Mouse (Mus musculus) splenic B cell, adult 2 months (primary cell): Measurements from ENCODE around the gene Adgra1.

Source experiments
- DNase-seq: peaks from one replicate; pipeline ENCODE4 v3.0.0-alpha.2; 2011; ENCODE audit warnings: low read depth, low spot score
- H3K27me3 ChIP-seq: 2 replicates; pipeline ENCODE4 v1.6.1; 2012; ENCODE audit warnings: mild to moderate bottlenecking, low read length, moderate library complexity, mixed read lengths; ENCODE audit not compliant: control insufficient read depth, poor library complexity, insufficient read depth, severe bottlenecking
- H3K36me3 ChIP-seq: 2 replicates; pipeline ENCODE4 v1.6.1; 2012; ENCODE audit warnings: mild to moderate bottlenecking, low read length, moderate library complexity, mixed read lengths; ENCODE audit not compliant: control insufficient read depth, poor library complexity, insufficient read depth, severe bottlenecking

The Adgra1 gene

DNA sequence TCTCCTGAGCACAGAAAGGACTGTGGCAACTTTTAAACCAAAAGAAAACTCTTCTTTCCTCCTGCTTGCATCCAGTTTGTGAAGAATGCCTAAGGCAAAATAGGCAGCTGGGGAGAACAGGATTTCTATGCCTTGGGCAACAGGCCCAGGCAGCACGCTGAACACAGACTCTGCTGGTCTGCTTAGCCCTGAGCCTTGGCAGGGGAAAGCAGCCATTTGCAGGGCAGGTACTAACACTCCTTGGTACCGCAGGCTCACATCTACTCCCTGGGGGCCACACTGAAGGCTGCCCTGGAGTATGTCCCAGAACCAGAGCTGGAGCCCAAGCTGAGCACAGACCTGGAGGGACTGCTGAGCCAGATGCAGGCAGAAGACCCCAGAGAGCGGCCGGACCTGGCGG, 74.2 kb downstream of the Adgra1 start:
- no peaks in the 10 kb centered on the region for H3K36me3 ChIP-seq
- no peaks in the 10 kb centered on the region for H3K27me3 ChIP-seq
- DNase-seq, result no peak

DNA sequence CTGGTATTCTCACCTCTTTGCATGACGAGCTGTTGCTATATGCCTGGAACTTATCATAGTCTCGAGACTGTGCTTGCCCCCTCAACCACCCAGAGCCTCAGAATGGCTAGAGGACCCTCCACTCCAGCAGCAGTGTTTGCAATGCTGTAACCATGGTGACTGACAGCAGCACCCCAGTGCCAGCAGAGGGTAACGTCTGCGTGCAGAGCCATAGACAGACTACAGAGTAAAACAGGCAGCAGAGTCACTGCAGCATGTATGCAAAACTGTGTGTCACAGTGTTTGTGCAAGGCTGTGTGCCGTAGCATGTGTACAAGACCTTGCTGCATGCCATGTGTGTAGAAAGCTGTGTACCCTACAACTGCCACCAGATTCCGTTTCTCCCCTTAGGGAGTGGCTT, 75.5 kb downstream of the Adgra1 start:
- Histone ChIP-seq H3K36me3 (no peaks in the 10 kb centered on the region), H3K27me3 (no peaks in the 10 kb centered on the region)
- DNase-seq, result no peak

DNA sequence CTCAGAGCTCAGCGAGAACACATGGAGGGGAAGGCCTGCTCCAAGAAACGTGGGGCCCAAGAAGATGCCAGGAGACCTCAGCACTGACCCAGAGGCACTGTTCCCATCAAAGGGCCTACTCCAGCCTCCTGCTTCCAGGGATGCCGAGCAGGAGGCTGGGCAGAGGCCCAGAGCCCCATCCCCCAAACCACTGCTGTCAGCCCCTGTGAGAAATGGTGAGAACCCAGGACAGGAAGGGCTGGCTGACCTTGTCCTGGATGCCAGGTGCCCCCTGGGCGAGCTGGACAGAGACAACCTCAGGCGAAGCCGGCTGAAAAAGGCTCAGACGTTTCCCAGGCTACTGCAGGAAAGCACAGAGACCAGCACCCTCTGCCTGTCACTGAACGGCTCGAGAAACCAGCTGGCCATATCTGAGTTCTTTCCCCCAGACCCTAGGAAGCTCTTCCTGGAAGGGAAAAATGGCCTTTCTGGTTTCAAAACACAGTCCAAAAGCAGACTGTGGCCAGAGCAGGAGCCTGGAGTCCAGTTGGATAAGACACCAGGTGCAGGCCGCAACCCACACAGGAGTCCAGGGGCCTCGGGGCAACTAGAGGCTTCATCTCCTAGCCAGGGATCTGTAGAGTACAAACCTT, 76.3 kb downstream of the Adgra1 start:
- no peaks in the 10 kb centered on the region for H3K36me3 ChIP-seq
- DNase-seq, result no peak
- H3K27me3 ChIP-seq, result no peaks in the 10 kb centered on the region

DNA sequence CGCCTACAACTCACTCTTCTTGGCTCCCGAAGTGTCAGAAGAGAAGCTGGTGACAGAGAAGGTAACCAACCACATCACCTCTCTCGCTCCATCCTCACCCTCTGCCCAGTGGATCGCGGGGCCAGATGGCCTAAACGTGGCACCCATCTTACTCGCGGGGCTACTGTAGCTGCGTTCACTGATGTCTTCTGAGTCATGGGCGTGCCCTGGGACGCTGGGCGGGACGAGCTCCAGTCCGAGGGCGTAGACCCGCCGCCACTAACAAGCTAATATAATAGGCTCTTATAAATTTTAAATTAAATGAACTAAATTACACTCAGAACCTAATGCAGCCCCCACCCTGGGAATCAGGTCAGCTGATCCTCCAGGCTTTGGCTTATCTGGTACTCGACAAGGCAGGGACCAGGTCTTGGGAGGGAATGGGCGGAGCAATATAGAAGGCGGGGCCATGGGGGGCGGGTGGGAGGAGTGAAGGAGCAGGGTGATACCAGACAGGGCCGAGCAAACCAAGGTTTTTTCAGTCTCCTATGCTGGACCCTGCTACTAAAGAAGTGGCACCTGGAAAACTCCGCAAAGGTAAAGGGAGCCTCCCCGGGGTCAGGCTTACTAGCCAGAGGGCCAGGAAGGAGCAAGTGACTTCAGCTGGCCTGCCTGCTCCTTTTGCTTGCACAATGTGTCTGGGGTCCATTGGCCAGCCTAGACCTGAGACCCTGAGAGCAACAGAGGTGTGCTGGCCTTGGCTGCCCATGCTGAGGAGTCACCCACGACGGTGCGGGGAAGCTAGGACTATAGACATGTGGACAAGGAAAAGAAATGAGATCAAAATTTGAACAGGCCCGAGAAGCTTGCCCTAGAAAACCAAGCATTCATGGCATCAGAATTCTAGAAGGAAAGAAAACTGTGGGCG, 80.4 kb downstream of the Adgra1 start:
- Histone ChIP-seq H3K27me3 (no peaks in the 10 kb centered on the region), H3K36me3 (no peaks in the 10 kb centered on the region)
- no peak for DNase-seq

DNA sequence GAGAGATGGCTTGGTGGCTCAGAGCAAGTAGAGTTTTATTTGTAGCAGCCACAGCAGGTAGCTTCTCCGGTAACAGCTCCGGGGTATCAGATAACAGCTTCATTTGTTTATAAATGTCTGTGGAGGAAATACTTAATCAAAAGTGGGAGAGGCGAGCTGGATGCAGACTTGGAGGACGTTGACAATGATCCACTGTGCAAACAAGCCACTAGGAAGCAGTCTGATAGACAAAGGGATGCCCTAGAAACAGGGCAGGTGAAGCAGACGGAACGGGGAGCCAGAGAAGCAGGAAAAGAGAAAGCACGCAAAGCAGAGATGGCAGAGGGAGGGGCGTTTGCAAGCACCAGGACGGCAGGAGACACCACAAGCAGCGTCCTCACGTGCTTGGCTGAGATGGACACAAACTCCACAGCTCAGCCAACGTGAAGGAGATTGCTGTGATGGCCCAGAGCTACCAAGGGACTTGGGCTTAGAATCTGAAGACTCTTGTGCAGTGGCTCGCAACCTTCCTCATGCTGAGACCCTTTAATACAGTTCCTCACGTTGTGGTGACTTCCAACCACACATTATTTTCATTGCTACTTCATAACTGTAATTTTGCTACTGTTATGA, 81.8 kb downstream of the Adgra1 start:
- no peaks in the 10 kb centered on the region for H3K27me3 ChIP-seq
- no peaks in the 10 kb centered on the region for H3K36me3 ChIP-seq
- DNase-seq, result no peak

DNA sequence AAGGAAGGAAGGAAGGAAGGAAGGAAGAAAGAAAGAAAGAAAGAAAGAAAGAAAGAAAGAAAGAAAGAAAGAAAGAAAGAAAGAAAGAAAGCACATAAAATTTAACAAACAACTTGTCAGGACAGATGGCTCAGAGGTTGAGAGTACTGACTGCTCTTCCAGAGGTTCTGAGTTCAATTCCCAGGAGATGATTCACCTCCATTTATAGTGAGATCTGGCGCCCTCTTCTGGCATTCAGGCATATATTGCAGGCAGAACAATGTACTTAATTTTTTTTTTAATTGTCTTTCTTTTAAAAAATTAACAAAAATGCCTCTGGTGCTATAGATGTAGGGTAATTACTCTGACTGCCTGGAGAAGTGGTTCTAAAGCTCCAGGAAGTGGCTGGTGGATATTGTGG, 82.4 kb downstream of the Adgra1 start:
- DNase-seq, result peak; percentile 29

DNA sequence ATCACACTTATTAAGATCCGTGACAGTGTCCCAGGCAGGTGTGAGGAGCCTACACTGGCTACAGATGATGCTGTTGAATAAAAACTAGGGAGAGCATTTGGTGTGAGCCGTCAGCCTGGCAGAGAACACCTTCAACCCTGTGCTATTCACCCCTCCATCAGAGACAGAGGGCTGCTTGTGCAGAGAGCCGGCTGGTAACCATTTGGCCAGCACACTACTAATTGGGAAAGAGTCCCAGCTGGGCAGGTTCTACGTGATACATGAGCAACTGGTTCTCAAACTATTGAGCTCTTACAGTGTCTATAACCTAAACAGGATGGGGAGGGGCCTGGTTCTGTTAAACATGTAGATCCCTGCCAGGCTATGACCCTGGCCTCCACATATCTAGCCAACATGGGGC, 84.3 kb downstream of the Adgra1 start:
- no peak for DNase-seq
- Histone ChIP-seq H3K36me3 (no peaks in the 10 kb centered on the region), H3K27me3 (no peaks in the 10 kb centered on the region)

More for the DNA sequence above, 82.4 kb downstream of the Adgra1 start:
- H3K27me3 ChIP-seq, result no peaks in the 10 kb centered on the region
- no peaks in the 10 kb centered on the region for H3K36me3 ChIP-seq
